Mouse (Mus musculus): ENCODE measurements around the gene Gipc2.

- no peak for TF ChIP-seq POLR2A (IDR thresholded peaks at IDR 0.05; ENCODE audit: borderline replicate concordance, extremely low read depth, low read depth, low read length)
- TF ChIP-seq CTCF (IDR thresholded peaks at IDR 0.05; ENCODE audit: insufficient read depth, low read length), result no peak
These were observed 12.9 kb downstream of the Gipc2 start for GRCm38 (mm10) chr3:152153152-152153551.
